ENCODE assay signal across 19 mouse cellular contexts in genomic region chr4:151213475-151213874, GRCm38 (mm10).
"Had no signal": no experiment of that assay in that cellular context is flagged by ENCODE, and none has a peak within 500 bp of the region (broad histone marks: within the 10 kb centered on the region; RNA-seq: fewer than 3 reads in every experiment).

No protein-coding gene starts in this region.

- DNase-seq: kidney, adult 11 months; kidney, adult 9 months; kidney, postnatal 36 days; layer of hippocampus, adult 9-11 months; layer of hippocampus, postnatal 36 days; liver; liver, embryonic 13.5 days; liver, postnatal 0 days; lung, postnatal 14 days; right cerebral cortex, adult 18-20 months; right cerebral cortex, postnatal 25 days; thymus, postnatal 4 days had no signal

- H3K9me3 ChIP-seq: limb, embryonic 12.5 days; liver, embryonic 13.5 days; lung, embryonic 15.5 days; neural tube, embryonic 12.5 days had no signal

- H3K27ac ChIP-seq: kidney, postnatal 0 days; limb, embryonic 12.5 days; liver, embryonic 13.5 days; lung, embryonic 15.5 days; macrophage; neural tube, embryonic 12.5 days had no signal

- H3K36me3 ChIP-seq: limb, embryonic 12.5 days; liver, embryonic 13.5 days; lung, embryonic 15.5 days; neural tube, embryonic 12.5 days had no signal

- H3K4me2 ChIP-seq: limb, embryonic 12.5 days; liver, embryonic 13.5 days; lung, embryonic 15.5 days; neural tube, embryonic 12.5 days had no signal

- H3K27me3 ChIP-seq: limb, embryonic 12.5 days; liver, embryonic 13.5 days; lung, embryonic 15.5 days; megakaryocyte, embryonic 14.5 days had no signal

- H3K9ac ChIP-seq: limb, embryonic 12.5 days; liver, embryonic 13.5 days; liver, postnatal 0 days; lung, embryonic 15.5 days; neural tube, embryonic 12.5 days had no signal

- H3K4me3 ChIP-seq: limb, embryonic 12.5 days; liver, embryonic 13.5 days; lung, embryonic 15.5 days; megakaryocyte, embryonic 14.5 days; myocyte; neural tube, embryonic 12.5 days had no signal

- H3K4me1 ChIP-seq: limb, embryonic 12.5 days; megakaryocyte, embryonic 14.5 days had no signal

- ATAC-seq: liver, postnatal 0 days had no signal
